Comparison of ENCODE assay signal across 24 mouse cellular contexts in the genomic region with DNA sequence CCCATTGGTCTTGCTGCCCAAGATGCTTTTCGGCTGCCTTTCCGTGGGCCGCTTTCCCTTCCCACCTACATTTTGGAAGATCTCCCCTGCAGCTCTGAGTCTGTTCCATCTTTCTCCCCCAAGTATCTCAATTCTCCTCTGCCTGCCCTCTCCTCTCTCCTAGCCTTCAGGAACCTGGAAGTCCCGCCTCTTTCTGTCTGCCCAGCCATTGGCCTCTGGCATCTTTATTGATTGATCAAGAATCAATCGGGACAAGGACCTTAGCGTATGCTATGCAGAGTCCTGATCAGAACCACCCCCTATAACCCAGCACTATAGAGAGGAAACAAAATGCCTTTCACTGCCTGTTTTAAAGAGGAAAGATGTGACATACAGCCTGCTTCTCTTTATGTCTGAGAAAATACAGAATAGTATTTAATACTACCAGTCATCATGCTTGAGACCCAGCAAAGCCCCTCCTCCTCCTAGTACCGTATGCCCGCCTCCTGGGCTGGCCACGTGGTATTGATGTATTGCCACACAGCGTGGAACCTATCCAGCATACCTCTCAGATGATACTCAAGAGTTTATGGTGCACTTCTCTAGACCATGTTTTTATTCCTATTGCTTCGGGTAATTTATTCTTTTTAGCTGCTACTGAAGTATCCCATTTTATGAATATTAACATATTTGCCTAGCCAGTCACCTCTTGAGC.
DNase-seq lines count a peak whose midpoint lies in the region; ATAC-seq and TF ChIP-seq lines count a peak whose summit lies in the region.
"Had no signal": no experiment of that assay in that cellular context is flagged by ENCODE, and none has a peak within 500 bp of the region (broad histone marks: within the 10 kb centered on the region; RNA-seq: fewer than 3 reads in every experiment).

No protein-coding gene starts in this region.

- in situ Hi-C loops in ES-E14 (cut with MboI; ENCODE audit: low sequenced_read_pairs in 2 of 2, unreplicated experiment in 2 of 2) = no loop called here

- 89% methylated on average over 11 of the region's 11 CpGs for WGBS in hindbrain, embryonic 11.5 days
- WGBS in hindbrain, embryonic 16.5 days = 89% methylated on average over 11 of the region's 11 CpGs
- WGBS in midbrain, embryonic 16.5 days = 91% methylated on average over 11 of the region's 11 CpGs
- WGBS in midbrain, embryonic 11.5 days = 85% methylated on average over 11 of the region's 11 CpGs

- no peak overlapping the region for H3K4me2 ChIP-seq in hindbrain, embryonic 11.5 days (replicated peaks; ENCODE audit: low read depth, low read length)
- no peak overlapping the region for H3K4me2 ChIP-seq in hindbrain, embryonic 16.5 days (ENCODE audit: low read length)
- no peak overlapping the region for H3K4me2 ChIP-seq in midbrain, embryonic 16.5 days (ENCODE audit: low read length)
- no peak overlapping the region for H3K4me2 ChIP-seq in midbrain, embryonic 11.5 days
- H3K4me2 ChIP-seq: midbrain, embryonic 12.5 days had no signal

- no peaks in the 10 kb centered on the region for H3K36me3 ChIP-seq in hindbrain, embryonic 11.5 days (ENCODE audit: control insufficient read depth, insufficient read depth, low read length)
- H3K36me3 ChIP-seq in hindbrain, embryonic 16.5 days (ENCODE audit: control insufficient read depth, insufficient read depth, low read length) = no peaks in the 10 kb centered on the region
- no peaks in the 10 kb centered on the region for H3K36me3 ChIP-seq in midbrain, embryonic 16.5 days (ENCODE audit: control insufficient read depth, insufficient read depth, low read length)
- H3K36me3 ChIP-seq in midbrain, embryonic 11.5 days (ENCODE audit: control insufficient read depth, insufficient read depth, low read length) = no peaks in the 10 kb centered on the region
- no peaks in the 10 kb centered on the region for H3K36me3 ChIP-seq in ES-E14 (ENCODE audit: control insufficient read depth, insufficient read depth, low read length, poor library complexity, severe bottlenecking)
- H3K36me3 ChIP-seq: G1E; midbrain, embryonic 12.5 days had no signal

- no peaks in the 10 kb centered on the region for H3K27me3 ChIP-seq in hindbrain, embryonic 11.5 days (ENCODE audit: control insufficient read depth, insufficient read depth, low read length)
- H3K27me3 ChIP-seq in hindbrain, embryonic 16.5 days (replicated peaks; ENCODE audit: control insufficient read depth, insufficient read depth, low read length) = no peaks in the 10 kb centered on the region
- H3K27me3 ChIP-seq in midbrain, embryonic 16.5 days (ENCODE audit: control insufficient read depth, insufficient read depth, low read depth, low read length) = no peaks in the 10 kb centered on the region
- H3K27me3 ChIP-seq in midbrain, embryonic 11.5 days (ENCODE audit: control insufficient read depth, insufficient read depth, low read length) = no peaks in the 10 kb centered on the region
- H3K27me3 ChIP-seq: midbrain, embryonic 12.5 days had no signal

- H3K4me3 ChIP-seq in hindbrain, embryonic 11.5 days (ENCODE audit: low read depth, low read length) = no peak overlapping the region
- no peak overlapping the region for H3K4me3 ChIP-seq in hindbrain, embryonic 16.5 days (ENCODE audit: low read length)
- H3K4me3 ChIP-seq in midbrain, embryonic 16.5 days (ENCODE audit: low read depth, low read length) = no peak overlapping the region
- no peak overlapping the region for H3K4me3 ChIP-seq in midbrain, embryonic 11.5 days (ENCODE audit: low read depth, low read length)
- peak overlapping the region; percentile 33 to 66 for H3K4me3 ChIP-seq in ES-E14 (ENCODE audit: insufficient read depth in 1 of 2, low read depth in 1 of 2, low read length in 2 of 2, poor library complexity in 1 of 2, severe bottlenecking in 1 of 2)
- H3K4me3 ChIP-seq: heart, adult 2 months; layer of hippocampus, adult 2 months; midbrain, embryonic 12.5 days; myocyte had no signal

- no peak for DNase-seq in hindbrain, embryonic 11.5 days (ENCODE audit: low spot score)
- DNase-seq in midbrain, embryonic 11.5 days (ENCODE audit: low spot score, missing footprints) = no peak
- DNase-seq in ES-E14 (ENCODE audit: low read depth, low spot score) = peak; percentile 42
- peak; percentile 35 for DNase-seq in c-Kit-negative CD71-positive TER-119-positive erythroid progenitor cells, embryonic 14.5 days (ENCODE audit: low read depth, low spot score)
- DNase-seq in gastrocnemius, postnatal 25 days = no peak
- DNase-seq: adrenal gland, postnatal 25 days; cerebellum, adult 8-10 months; gastrocnemius, postnatal 10 days; heart, adult 2 months; heart, postnatal 4 days; kidney, adult 2 months; kidney, postnatal 14 days; layer of hippocampus, postnatal 36 days; lung, adult 2 months; retina, postnatal 1 day; thymus, postnatal 36 days had no signal

- ATAC-seq in hindbrain, embryonic 11.5 days (ENCODE audit: low FRiP score) = 0 out of 2 replicates have a peak, but pooled peaks have one; percentile 45
- ATAC-seq in hindbrain, embryonic 16.5 days = no peak
- peak; percentile 51; the same call in 1 of the 2 replicates for ATAC-seq in midbrain, embryonic 16.5 days
- ATAC-seq in midbrain, embryonic 11.5 days (ENCODE audit: low FRiP score) = no peak
- ATAC-seq: forebrain, embryonic 14.5 days had no signal

- H3K9ac ChIP-seq in hindbrain, embryonic 11.5 days (ENCODE audit: low read depth, low read length) = no peak overlapping the region
- H3K9ac ChIP-seq in hindbrain, embryonic 16.5 days (ENCODE audit: low read depth, low read length) = no peak overlapping the region
- no peak overlapping the region for H3K9ac ChIP-seq in midbrain, embryonic 16.5 days (ENCODE audit: low read depth, low read length)
- H3K9ac ChIP-seq in midbrain, embryonic 11.5 days (ENCODE audit: low read length) = no peak overlapping the region
- H3K9ac ChIP-seq in ES-E14 (ENCODE audit: insufficient read depth, low read depth, low read length, poor library complexity, severe bottlenecking) = peak overlapping the region; percentile 62; the same call in 1 of the 2 replicates
- H3K9ac ChIP-seq: midbrain, embryonic 12.5 days had no signal

- no peaks in the 10 kb centered on the region for H3K4me1 ChIP-seq in hindbrain, embryonic 11.5 days (replicated peaks; ENCODE audit: control insufficient read depth, insufficient read depth, low read length)
- H3K4me1 ChIP-seq in hindbrain, embryonic 16.5 days (ENCODE audit: control insufficient read depth, insufficient read depth, low read depth, low read length) = no peaks in the 10 kb centered on the region; the same call in 1 of the 2 replicates
- H3K4me1 ChIP-seq in midbrain, embryonic 16.5 days (ENCODE audit: control insufficient read depth, insufficient read depth, low read length) = no peaks in the 10 kb centered on the region
- no peaks in the 10 kb centered on the region for H3K4me1 ChIP-seq in midbrain, embryonic 11.5 days (ENCODE audit: control insufficient read depth, insufficient read depth, low read length)
- H3K4me1 ChIP-seq in ES-E14 (ENCODE audit: control insufficient read depth in 2 of 2, insufficient read depth in 2 of 2, low read length in 2 of 2, poor library complexity in 1 of 2) = peaks cover 0 to 4% of the 10 kb centered on the region in 2 experiments; a peak in 2 of 4 replicates
- H3K4me1 ChIP-seq: midbrain, embryonic 12.5 days had no signal

- no peaks in the 10 kb centered on the region for H3K9me3 ChIP-seq in hindbrain, embryonic 11.5 days (ENCODE audit: control insufficient read depth, low read length)
- no peaks in the 10 kb centered on the region for H3K9me3 ChIP-seq in hindbrain, embryonic 16.5 days (ENCODE audit: control insufficient read depth, low read length)
- H3K9me3 ChIP-seq in midbrain, embryonic 16.5 days (replicated peaks; ENCODE audit: control insufficient read depth, low read length, poor library complexity, severe bottlenecking) = no peaks in the 10 kb centered on the region
- no peaks in the 10 kb centered on the region for H3K9me3 ChIP-seq in midbrain, embryonic 11.5 days (ENCODE audit: control insufficient read depth, low read length)
- no peaks in the 10 kb centered on the region for H3K9me3 ChIP-seq in ES-E14 (ENCODE audit: control insufficient read depth, insufficient read depth, low read depth, low read length)
- H3K9me3 ChIP-seq: G1E; midbrain, embryonic 12.5 days had no signal

- H3K27ac ChIP-seq in hindbrain, embryonic 11.5 days (ENCODE audit: low read depth, low read length) = no peak overlapping the region
- no peak overlapping the region for H3K27ac ChIP-seq in hindbrain, embryonic 16.5 days (ENCODE audit: low read depth, low read length)
- H3K27ac ChIP-seq in midbrain, embryonic 16.5 days (ENCODE audit: low read length) = no peak overlapping the region
- H3K27ac ChIP-seq in midbrain, embryonic 11.5 days (ENCODE audit: low read depth, low read length) = no peak overlapping the region
- H3K27ac ChIP-seq in ES-E14 (ENCODE audit: insufficient read depth, low read depth, low read length, poor library complexity, severe bottlenecking) = no peak overlapping the region
- H3K27ac ChIP-seq: heart, adult 2 months; layer of hippocampus, adult 2 months; macrophage; midbrain, embryonic 12.5 days had no signal

TF ChIP-seq in ES-E14, 5 proteins besides CTCF, POLR2A, EP300 and RAD21:
- no peak for TF ChIP-seq ZNF384 (IDR thresholded peaks at IDR 0.05; ENCODE audit: low read depth, low read length)
- no peak for TF ChIP-seq CHD2 (IDR thresholded peaks at IDR 0.05; ENCODE audit: low read depth, low read length)
- TF ChIP-seq HCFC1 (IDR thresholded peaks at IDR 0.05; ENCODE audit: borderline replicate concordance, insufficient read depth, low read length) = no peak
- TF ChIP-seq ZC3H11A (IDR thresholded peaks at IDR 0.05; ENCODE audit: borderline replicate concordance, low read depth, low read length) = no peak
- no peak for TF ChIP-seq MAFK (IDR thresholded peaks at IDR 0.05; ENCODE audit: insufficient read depth, low read depth, low read length)
TF ChIP-seq in ES-E14: peak in this region for 0.

Comparison
In these comparisons a context has a peak if more than half of its experiments do, and no peak if none do; other contexts are left out.
1. ATAC-seq: peak in hindbrain, embryonic 11.5 days (single experiment) and midbrain, embryonic 16.5 days (single experiment); none in hindbrain, embryonic 16.5 days (single experiment) and midbrain, embryonic 11.5 days (single experiment).
2. DNase-seq: peak in ES-E14 (single experiment) and c-Kit-negative CD71-positive TER-119-positive erythroid progenitor cells, embryonic 14.5 days (single experiment); none in hindbrain, embryonic 11.5 days (single experiment), midbrain, embryonic 11.5 days (single experiment) and gastrocnemius, postnatal 25 days (single experiment).
3. H3K4me3 ChIP-seq: peak in ES-E14 (2 of 2); none in hindbrain, embryonic 11.5 days (single experiment), hindbrain, embryonic 16.5 days (single experiment), midbrain, embryonic 16.5 days (single experiment) and midbrain, embryonic 11.5 days (single experiment).